Mouse (Mus musculus): Measurements from ENCODE around the gene Lrrc25. TPM values are rescaled to one million over a fixed set of nuclear protein-coding genes. Genes with fewer than 3 reads are reported as not detected.

Lrrc25 gene
- 1.4 TPM in 2 replicates for polyA plus RNA-seq (2012; rRNA removed)

- H3K27ac ChIP-seq (ENCODE audit: control insufficient read depth, insufficient read depth, low read depth, low read length) = no peak within 1 kb of the TSS
- H3K27me3 ChIP-seq (ENCODE audit: control insufficient read depth, insufficient read depth, low read length) = no peaks in the 10 kb centered on the region
- H3K4me1 ChIP-seq (ENCODE audit: control insufficient read depth, insufficient read depth, low read length) = peaks cover 29% of the 10 kb centered on the region
- TF ChIP-seq CTCF (IDR thresholded peaks at IDR 0.05; ENCODE audit: control insufficient read depth, insufficient read depth, insufficient replicate concordance, low read depth, low read length) = no peak
- H3K4me3 ChIP-seq (ENCODE audit: control insufficient read depth, low read depth, low read length) = no peak within 1 kb of the TSS
- H3K36me3 ChIP-seq (ENCODE audit: control insufficient read depth, insufficient read depth, low read length) = no peaks in the 10 kb centered on the region
These were observed at the start of gene Lrrc25 for GRCm38 (mm10) chr8:70615894-70616293. Gene Lrrc25, plus strand, starts transcription at chr8:70616155.

- H3K36me3 ChIP-seq (ENCODE audit: control insufficient read depth, insufficient read depth, low read length) = no peaks in the 10 kb centered on the region
- H3K4me3 ChIP-seq (ENCODE audit: control insufficient read depth, low read depth, low read length) = no peak overlapping the region
- peaks cover 3% of the 10 kb centered on the region for H3K4me1 ChIP-seq (ENCODE audit: control insufficient read depth, insufficient read depth, low read length)
- TF ChIP-seq CTCF (IDR thresholded peaks at IDR 0.05; ENCODE audit: control insufficient read depth, insufficient read depth, insufficient replicate concordance, low read depth, low read length) = no peak
- TF ChIP-seq POLR2A (IDR thresholded peaks at IDR 0.05; ENCODE audit: control insufficient read depth, low read depth, low read length) = no peak
- no peaks in the 10 kb centered on the region for H3K27me3 ChIP-seq (ENCODE audit: control insufficient read depth, insufficient read depth, low read length)
- H3K27ac ChIP-seq (ENCODE audit: control insufficient read depth, insufficient read depth, low read depth, low read length) = no peak overlapping the region
These were observed 45.6 kb upstream of the Lrrc25 start for GRCm38 (mm10) chr8:70570360-70570759.

GRCm38 (mm10) chr8:70570990-70571389, 45.0 kb upstream of the Lrrc25 start:
- Histone ChIP-seq H3K36me3 (ENCODE audit: control insufficient read depth, insufficient read depth, low read length) (no peaks in the 10 kb centered on the region), H3K4me1 (ENCODE audit: control insufficient read depth, insufficient read depth, low read length) (no peaks in the 10 kb centered on the region; the same call in 1 of the 2 replicates), H3K4me3 (ENCODE audit: control insufficient read depth, low read depth, low read length) (no peak overlapping the region), H3K27me3 (ENCODE audit: control insufficient read depth, insufficient read depth, low read length) (no peaks in the 10 kb centered on the region), H3K27ac (ENCODE audit: control insufficient read depth, insufficient read depth, low read depth, low read length) (no peak overlapping the region)
- no peak for TF ChIP-seq CTCF (IDR thresholded peaks at IDR 0.05; ENCODE audit: control insufficient read depth, insufficient read depth, insufficient replicate concordance, low read depth, low read length)
- TF ChIP-seq POLR2A (IDR thresholded peaks at IDR 0.05; ENCODE audit: control insufficient read depth, low read depth, low read length) = no peak

GRCm38 (mm10) chr8:70574302-70574701, 41.7 kb upstream of the Lrrc25 start:
- no peak for TF ChIP-seq CTCF (IDR thresholded peaks at IDR 0.05; ENCODE audit: control insufficient read depth, insufficient read depth, insufficient replicate concordance, low read depth, low read length)
- Histone ChIP-seq H3K4me1 (ENCODE audit: control insufficient read depth, insufficient read depth, low read length) (no peaks in the 10 kb centered on the region; the same call in 1 of the 2 replicates), H3K36me3 (ENCODE audit: control insufficient read depth, insufficient read depth, low read length) (peaks cover 2% of the 10 kb centered on the region; the same call in 1 of the 2 replicates), H3K4me3 (ENCODE audit: control insufficient read depth, low read depth, low read length) (no peak overlapping the region), H3K27ac (ENCODE audit: control insufficient read depth, insufficient read depth, low read depth, low read length) (no peak overlapping the region), H3K27me3 (ENCODE audit: control insufficient read depth, insufficient read depth, low read length) (no peaks in the 10 kb centered on the region)

GRCm38 (mm10) chr8:70574915-70575314, 41.0 kb upstream of the Lrrc25 start:
- H3K4me1 ChIP-seq (ENCODE audit: control insufficient read depth, insufficient read depth, low read length) = no peaks in the 10 kb centered on the region; the same call in 1 of the 2 replicates
- peaks cover 2% of the 10 kb centered on the region; the same call in 1 of the 2 replicates for H3K36me3 ChIP-seq (ENCODE audit: control insufficient read depth, insufficient read depth, low read length)
- H3K27me3 ChIP-seq (ENCODE audit: control insufficient read depth, insufficient read depth, low read length) = no peaks in the 10 kb centered on the region
- TF ChIP-seq POLR2A (IDR thresholded peaks at IDR 0.05; ENCODE audit: control insufficient read depth, low read depth, low read length) (no peak), CTCF (IDR thresholded peaks at IDR 0.05; ENCODE audit: control insufficient read depth, insufficient read depth, insufficient replicate concordance, low read depth, low read length) (no peak)
- peak overlapping the region; percentile 22; the same call in 1 of the 2 replicates for H3K27ac ChIP-seq (ENCODE audit: control insufficient read depth, insufficient read depth, low read depth, low read length)
- H3K4me3 ChIP-seq (ENCODE audit: control insufficient read depth, low read depth, low read length) = no peak overlapping the region

GRCm38 (mm10) chr8:70577207-70577606, 38.7 kb upstream of the Lrrc25 start:
- H3K4me3 ChIP-seq (ENCODE audit: control insufficient read depth, low read depth, low read length) = peak overlapping the region; percentile 61
- no peaks in the 10 kb centered on the region for H3K27me3 ChIP-seq (ENCODE audit: control insufficient read depth, insufficient read depth, low read length)
- peaks cover 2% of the 10 kb centered on the region for H3K36me3 ChIP-seq (ENCODE audit: control insufficient read depth, insufficient read depth, low read length)
- no peaks in the 10 kb centered on the region for H3K4me1 ChIP-seq (ENCODE audit: control insufficient read depth, insufficient read depth, low read length)
- no peak for TF ChIP-seq CTCF (IDR thresholded peaks at IDR 0.05; ENCODE audit: control insufficient read depth, insufficient read depth, insufficient replicate concordance, low read depth, low read length)
- TF ChIP-seq POLR2A (IDR thresholded peaks at IDR 0.05; ENCODE audit: control insufficient read depth, low read depth, low read length) = no peak
- no peak overlapping the region for H3K27ac ChIP-seq (ENCODE audit: control insufficient read depth, insufficient read depth, low read depth, low read length)

- Histone ChIP-seq H3K27ac (ENCODE audit: control insufficient read depth, insufficient read depth, low read depth, low read length) (no peak overlapping the region), H3K4me3 (ENCODE audit: control insufficient read depth, low read depth, low read length) (no peak overlapping the region), H3K36me3 (ENCODE audit: control insufficient read depth, insufficient read depth, low read length) (no peaks in the 10 kb centered on the region; the same call in none of the 2 replicates), H3K27me3 (ENCODE audit: control insufficient read depth, insufficient read depth, low read length) (no peaks in the 10 kb centered on the region), H3K4me1 (ENCODE audit: control insufficient read depth, insufficient read depth, low read length) (no peaks in the 10 kb centered on the region; the same call in 1 of the 2 replicates)
- TF ChIP-seq POLR2A (IDR thresholded peaks at IDR 0.05; ENCODE audit: control insufficient read depth, low read depth, low read length) = no peak
- no peak for TF ChIP-seq CTCF (IDR thresholded peaks at IDR 0.05; ENCODE audit: control insufficient read depth, insufficient read depth, insufficient replicate concordance, low read depth, low read length)
These were observed 32.2 kb upstream of the Lrrc25 start for GRCm38 (mm10) chr8:70583476-70584387.

Data from testis, adult 2 months (tissue).